Mouse (Mus musculus): ENCODE data around the gene Hoxb6. TPM values are rescaled to one million over a fixed set of nuclear protein-coding genes. Genes with fewer than 3 reads are reported as not detected.

Hoxb6 gene
- polyA plus RNA-seq, 1 experiment from 2014 or later, result 5.7 TPM

DNA sequence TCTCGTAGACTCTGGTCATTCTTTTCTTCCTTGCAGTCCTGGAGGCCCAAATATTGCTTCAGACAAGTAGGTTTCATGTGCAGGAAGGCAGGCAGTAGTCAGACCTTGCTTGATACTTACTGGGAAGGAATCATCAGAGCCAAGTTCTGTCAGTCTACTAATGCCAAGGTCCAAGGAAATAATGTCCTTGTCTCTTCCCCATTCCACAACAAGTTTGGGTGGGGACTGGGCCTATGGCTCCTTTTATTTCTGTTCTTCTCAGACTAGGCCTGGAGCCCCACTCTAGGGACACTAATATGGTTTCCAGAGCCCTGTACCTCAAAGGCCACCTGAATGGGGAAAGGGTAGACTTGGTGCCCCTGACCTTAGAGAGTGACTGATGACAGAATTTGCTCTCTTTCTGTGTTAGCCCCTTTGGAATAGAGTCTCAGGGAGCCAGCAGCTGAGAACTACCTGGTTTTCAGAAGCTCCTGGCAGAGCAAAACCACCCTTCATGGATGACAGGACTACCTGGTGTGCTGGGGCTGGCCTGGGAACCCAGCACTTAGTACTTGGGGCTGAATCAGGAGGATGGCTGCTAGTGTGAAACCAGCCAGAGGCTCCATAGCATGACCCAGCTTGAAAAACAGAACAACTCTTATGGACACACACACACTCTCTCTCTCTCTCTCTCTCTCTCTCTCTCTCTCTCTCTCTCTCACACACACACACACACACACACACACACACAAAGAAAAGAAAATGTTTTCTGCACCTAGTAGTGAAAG, 3.6 kb upstream of the Hoxb6 start:
- no peak for TF ChIP-seq CTCF (IDR thresholded peaks at IDR 0.05; ENCODE audit: low read depth)
- ATAC-seq, result no peak
- Histone ChIP-seq H3K9me3 (ENCODE audit: control insufficient read depth) (no peaks in the 10 kb centered on the region), H3K27ac (ENCODE audit: low read depth, low read length) (no peak overlapping the region), H3K4me3 (ENCODE audit: low read depth, low read length) (peak overlapping the region; percentile 5; the same call in 1 of the 2 replicates), H3K27me3 (replicated peaks; ENCODE audit: control insufficient read depth, insufficient read depth, low read length) (peaks cover 71% of the 10 kb centered on the region), H3K9ac (ENCODE audit: low read depth, low read length) (no peak overlapping the region), H3K36me3 (ENCODE audit: control insufficient read depth, insufficient read depth) (no peaks in the 10 kb centered on the region), H3K4me1 (replicated peaks; ENCODE audit: control insufficient read depth, insufficient read depth, low read length) (no peaks in the 10 kb centered on the region), H3K4me2 (replicated peaks; ENCODE audit: low read depth) (no peak overlapping the region)
- 57% methylated on average over 1 of the region's 1 CpGs for WGBS

DNA sequence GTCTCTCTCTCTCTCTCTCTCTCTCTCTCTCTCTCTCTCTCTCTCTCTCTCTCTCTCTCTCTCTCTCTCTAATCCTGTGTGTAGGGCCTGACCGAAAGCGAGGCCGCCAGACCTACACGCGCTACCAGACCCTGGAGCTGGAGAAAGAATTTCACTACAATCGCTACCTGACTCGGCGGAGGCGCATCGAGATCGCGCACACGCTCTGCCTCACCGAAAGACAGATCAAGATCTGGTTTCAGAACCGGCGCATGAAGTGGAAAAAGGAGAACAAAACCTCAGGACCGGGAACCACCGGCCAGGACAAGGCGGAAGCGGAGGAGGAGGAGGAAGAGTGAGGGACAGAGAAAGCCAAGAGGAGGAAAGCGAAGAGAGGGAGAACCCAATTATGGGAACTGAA, 3.0 kb upstream of the Hoxb6 start:
- no peak for ATAC-seq
- H3K4me3 ChIP-seq (ENCODE audit: low read depth, low read length), result no peak overlapping the region
- H3K9me3 ChIP-seq (ENCODE audit: control insufficient read depth), result no peaks in the 10 kb centered on the region
- H3K4me1 ChIP-seq (replicated peaks; ENCODE audit: control insufficient read depth, insufficient read depth, low read length), result no peaks in the 10 kb centered on the region
- H3K36me3 ChIP-seq (ENCODE audit: control insufficient read depth, insufficient read depth), result no peaks in the 10 kb centered on the region
- no peak for TF ChIP-seq CTCF (IDR thresholded peaks at IDR 0.05; ENCODE audit: low read depth)
- no peak overlapping the region for H3K27ac ChIP-seq (ENCODE audit: low read depth, low read length)
- H3K9ac ChIP-seq (ENCODE audit: low read depth, low read length), result no peak overlapping the region
- H3K27me3 ChIP-seq (replicated peaks; ENCODE audit: control insufficient read depth, insufficient read depth, low read length), result peaks cover 67% of the 10 kb centered on the region
- no peak overlapping the region for H3K4me2 ChIP-seq (replicated peaks; ENCODE audit: low read depth)
- 43% methylated on average over 21 of the region's 21 CpGs for WGBS

DNA sequence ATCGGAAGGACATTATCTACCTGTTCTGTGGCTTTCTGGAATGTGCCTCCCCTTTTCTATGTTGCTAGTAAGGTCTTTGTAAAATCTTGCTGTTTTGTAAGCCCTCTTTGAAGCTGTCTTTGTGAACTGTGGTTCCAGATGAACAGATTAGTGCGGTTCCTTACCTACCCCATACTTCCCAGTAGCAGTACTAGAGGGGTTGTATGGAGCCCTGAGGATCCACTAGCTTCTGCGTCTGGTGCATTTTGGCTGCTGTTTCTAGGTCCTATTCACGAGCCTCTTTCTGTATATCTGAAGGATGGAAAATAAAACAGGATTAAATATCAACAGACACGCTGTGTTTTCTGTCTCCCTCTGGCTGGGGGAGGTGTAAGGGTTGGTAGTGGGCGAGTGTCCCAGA, 2.4 kb upstream of the Hoxb6 start:
- 38% methylated on average over 6 of the region's 6 CpGs for WGBS
- no peak overlapping the region for H3K4me3 ChIP-seq (ENCODE audit: low read depth, low read length)
- H3K4me1 ChIP-seq (replicated peaks; ENCODE audit: control insufficient read depth, insufficient read depth, low read length), result no peaks in the 10 kb centered on the region
- no peak for ATAC-seq
- H3K9ac ChIP-seq (ENCODE audit: low read depth, low read length), result no peak overlapping the region
- H3K36me3 ChIP-seq (ENCODE audit: control insufficient read depth, insufficient read depth), result no peaks in the 10 kb centered on the region
- peaks cover 69% of the 10 kb centered on the region for H3K27me3 ChIP-seq (replicated peaks; ENCODE audit: control insufficient read depth, insufficient read depth, low read length)
- no peak for TF ChIP-seq CTCF (IDR thresholded peaks at IDR 0.05; ENCODE audit: low read depth)
- no peak overlapping the region for H3K27ac ChIP-seq (ENCODE audit: low read depth, low read length)
- no peaks in the 10 kb centered on the region for H3K9me3 ChIP-seq (ENCODE audit: control insufficient read depth)
- no peak overlapping the region for H3K4me2 ChIP-seq (replicated peaks; ENCODE audit: low read depth)

DNA sequence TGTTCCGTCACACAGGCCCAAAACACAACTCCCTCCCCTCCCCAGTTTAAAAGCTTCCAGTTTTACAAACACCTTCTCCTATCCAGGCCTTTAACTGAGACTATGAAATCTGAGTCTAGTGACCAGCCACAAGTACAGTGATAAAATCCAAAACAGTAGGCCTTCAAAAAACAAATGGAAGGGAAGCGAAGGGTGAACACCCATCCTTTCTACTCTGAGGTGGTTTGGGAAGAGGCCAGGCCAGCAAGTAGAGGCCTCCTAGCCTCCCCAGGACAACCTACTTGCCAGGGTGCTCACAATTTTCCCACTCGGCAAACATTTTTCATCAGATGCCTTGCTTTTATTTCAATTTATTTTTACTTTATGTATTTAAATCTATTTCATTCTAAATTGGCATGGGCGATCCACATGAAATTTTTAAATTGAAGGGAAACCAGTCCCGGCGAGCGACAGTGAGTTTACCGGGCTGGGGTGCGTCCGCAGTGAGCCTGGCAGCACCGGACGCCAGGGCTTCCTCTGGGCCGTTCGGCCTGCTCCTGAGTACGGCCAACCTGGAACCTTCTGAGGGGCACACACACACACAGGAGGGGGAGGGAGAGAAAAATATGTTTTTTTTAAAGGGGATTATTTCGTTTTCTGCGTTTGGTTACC, 1.4 kb upstream of the Hoxb6 start:
- ATAC-seq, result no peak
- Histone ChIP-seq H3K4me3 (ENCODE audit: low read depth, low read length) (no peak overlapping the region), H3K4me1 (replicated peaks; ENCODE audit: control insufficient read depth, insufficient read depth, low read length) (no peaks in the 10 kb centered on the region), H3K27me3 (replicated peaks; ENCODE audit: control insufficient read depth, insufficient read depth, low read length) (peaks cover 77% of the 10 kb centered on the region), H3K4me2 (replicated peaks; ENCODE audit: low read depth) (no peak overlapping the region), H3K9me3 (ENCODE audit: control insufficient read depth) (no peaks in the 10 kb centered on the region), H3K27ac (ENCODE audit: low read depth, low read length) (no peak overlapping the region), H3K9ac (ENCODE audit: low read depth, low read length) (no peak overlapping the region), H3K36me3 (ENCODE audit: control insufficient read depth, insufficient read depth) (no peaks in the 10 kb centered on the region)
- TF ChIP-seq CTCF (IDR thresholded peaks at IDR 0.05; ENCODE audit: low read depth), result no peak
- 32% methylated on average over 17 of the region's 17 CpGs for WGBS

DNA sequence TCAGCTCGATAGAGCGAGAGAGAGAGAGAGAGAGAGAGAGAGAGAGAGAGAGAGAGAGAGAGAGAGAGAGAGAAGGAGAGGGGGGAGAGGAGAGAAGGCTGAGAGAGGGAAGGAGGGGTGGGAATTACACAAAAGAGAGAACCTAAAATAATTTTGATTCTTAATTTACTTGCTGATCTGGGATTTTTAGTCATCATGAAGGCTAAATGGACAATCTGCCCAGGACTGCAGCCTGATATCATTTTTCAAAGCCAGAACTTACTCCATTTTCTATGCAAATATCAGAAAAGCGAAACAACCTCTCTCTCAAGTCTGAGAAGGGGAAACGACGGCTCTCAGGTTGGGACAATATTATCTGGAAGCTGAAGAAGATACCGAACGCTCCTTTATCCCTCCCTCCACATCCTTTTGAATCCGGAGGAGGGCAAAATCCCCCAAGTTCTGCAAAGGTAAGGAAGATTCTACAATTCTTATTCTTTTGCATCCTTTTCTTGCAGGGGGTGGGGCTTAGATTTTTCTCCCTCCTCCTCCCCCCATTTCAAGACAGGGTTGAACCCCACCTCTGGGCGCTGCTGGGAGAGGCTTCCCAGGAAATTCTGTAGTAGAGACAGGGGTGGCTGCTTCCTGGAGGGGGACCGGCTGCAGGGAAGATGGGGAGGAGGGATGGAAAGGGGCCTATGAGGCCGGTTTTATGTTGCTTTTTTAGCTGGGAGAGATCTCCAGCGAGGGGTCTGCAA, 457 bp downstream of the Hoxb6 start:
- Histone ChIP-seq H3K27ac (ENCODE audit: low read depth, low read length) (peak overlapping the region; percentile 70), H3K4me2 (replicated peaks; ENCODE audit: low read depth) (peak overlapping the region; percentile 63), H3K4me3 (ENCODE audit: low read depth, low read length) (peak overlapping the region; percentile 46), H3K4me1 (replicated peaks; ENCODE audit: control insufficient read depth, insufficient read depth, low read length) (no peaks in the 10 kb centered on the region), H3K9me3 (ENCODE audit: control insufficient read depth) (no peaks in the 10 kb centered on the region), H3K36me3 (ENCODE audit: control insufficient read depth, insufficient read depth) (no peaks in the 10 kb centered on the region), H3K9ac (ENCODE audit: low read depth, low read length) (peak overlapping the region; percentile 51), H3K27me3 (replicated peaks; ENCODE audit: control insufficient read depth, insufficient read depth, low read length) (peaks cover 75% of the 10 kb centered on the region)
- WGBS, result 8% methylated on average over 12 of the region's 12 CpGs
- ATAC-seq, result no peak
- TF ChIP-seq CTCF (IDR thresholded peaks at IDR 0.05; ENCODE audit: low read depth), result no peak

DNA sequence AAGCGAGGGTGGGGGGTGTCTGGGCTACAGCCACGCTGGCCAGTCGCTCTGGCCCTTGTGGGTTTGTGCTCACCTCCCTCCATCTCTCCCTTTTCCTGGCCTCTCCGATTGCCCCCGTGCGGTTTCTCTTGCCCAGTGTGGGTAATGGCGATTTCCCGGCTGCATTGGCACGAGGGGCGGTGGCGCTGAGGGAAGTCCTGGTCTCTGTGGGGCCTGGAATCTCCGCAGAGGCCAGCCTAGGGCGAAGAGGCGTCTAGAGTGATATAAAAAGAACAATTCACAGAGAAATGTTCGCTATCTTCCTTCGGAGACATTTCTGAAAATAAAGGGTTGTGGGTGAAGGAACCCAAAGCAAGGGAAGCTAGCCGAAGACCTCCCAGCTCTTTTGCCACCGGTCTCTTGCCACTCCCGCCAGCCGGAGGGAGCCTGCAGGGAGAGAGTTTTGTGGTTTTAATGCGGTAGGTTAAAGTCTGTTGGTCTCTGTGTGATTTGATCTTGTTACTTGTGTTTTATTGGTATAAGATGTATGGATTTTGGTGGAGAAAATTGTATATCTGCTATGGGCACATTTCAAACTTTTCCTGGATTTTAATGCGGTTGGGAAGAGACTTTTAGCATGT, 1.1 kb downstream of the Hoxb6 start:
- no peak for TF ChIP-seq CTCF (IDR thresholded peaks at IDR 0.05; ENCODE audit: low read depth)
- Histone ChIP-seq H3K27me3 (replicated peaks; ENCODE audit: control insufficient read depth, insufficient read depth, low read length) (peaks cover 75% of the 10 kb centered on the region), H3K9me3 (ENCODE audit: control insufficient read depth) (no peaks in the 10 kb centered on the region), H3K4me2 (replicated peaks; ENCODE audit: low read depth) (peak overlapping the region; percentile 63), H3K27ac (ENCODE audit: low read depth, low read length) (peak overlapping the region; percentile 70), H3K9ac (ENCODE audit: low read depth, low read length) (peak overlapping the region; percentile 51), H3K4me1 (replicated peaks; ENCODE audit: control insufficient read depth, insufficient read depth, low read length) (no peaks in the 10 kb centered on the region), H3K4me3 (ENCODE audit: low read depth, low read length) (peak overlapping the region; percentile 46), H3K36me3 (ENCODE audit: control insufficient read depth, insufficient read depth) (no peaks in the 10 kb centered on the region)
- 9% methylated on average over 22 of the region's 22 CpGs for WGBS
- no peak for ATAC-seq

Measured in intestine, postnatal 0 days (tissue).